Mouse (Mus musculus): ENCODE measurements around the gene Tbx21. TPM values are rescaled to one million over a fixed set of nuclear protein-coding genes. Genes with fewer than 3 reads are reported as not detected.

Gene Tbx21
- polyA plus RNA-seq, 1 experiment, result 0.24 TPM

DNA sequence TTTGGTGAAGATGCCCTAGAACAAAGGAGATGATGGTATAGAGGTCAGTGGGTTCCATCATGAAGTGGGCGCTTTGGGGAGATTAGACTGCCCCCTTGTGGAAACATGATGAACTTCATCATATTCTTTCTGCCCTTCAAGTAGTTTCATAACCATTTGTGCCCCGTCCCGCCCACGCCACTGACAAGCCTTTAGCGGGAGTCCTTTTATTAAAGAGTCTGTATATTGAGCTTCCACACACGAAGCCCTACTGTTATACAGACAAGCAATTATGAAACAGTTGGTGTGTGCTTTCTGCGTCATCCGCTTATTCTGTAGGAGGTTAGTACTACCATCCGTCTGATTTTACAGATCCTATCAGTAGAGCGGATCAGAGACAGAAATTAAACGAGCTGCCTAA, 32.2 kb downstream of the Tbx21 start:
- H3K27me3 ChIP-seq (ENCODE audit: control insufficient read depth, insufficient read depth, low read length, poor library complexity, severe bottlenecking), result no peaks in the 10 kb centered on the region
- H3K4me1 ChIP-seq (ENCODE audit: control insufficient read depth, insufficient read depth, low read length), result peaks cover 2% of the 10 kb centered on the region
- TF ChIP-seq CTCF (IDR thresholded peaks at IDR 0.05; ENCODE audit: low read depth, low read length), result peak; percentile 40
- TF ChIP-seq EP300 (IDR thresholded peaks at IDR 0.05; ENCODE audit: insufficient read depth, low read depth, low read length), result no peak
- H3K36me3 ChIP-seq (ENCODE audit: control insufficient read depth, insufficient read depth, low read length, poor library complexity, severe bottlenecking), result no peaks in the 10 kb centered on the region
- no peak overlapping the region for H3K27ac ChIP-seq (ENCODE audit: insufficient read depth, low read length)
- no peak overlapping the region for H3K9ac ChIP-seq (ENCODE audit: low read depth, poor library complexity, severe bottlenecking)
- H3K9me3 ChIP-seq (replicated peaks; ENCODE audit: control insufficient read depth, insufficient read depth, low read length, poor library complexity, severe bottlenecking), result no peaks in the 10 kb centered on the region
- no peak overlapping the region for H3K4me3 ChIP-seq (ENCODE audit: low read depth, low read length)

DNA sequence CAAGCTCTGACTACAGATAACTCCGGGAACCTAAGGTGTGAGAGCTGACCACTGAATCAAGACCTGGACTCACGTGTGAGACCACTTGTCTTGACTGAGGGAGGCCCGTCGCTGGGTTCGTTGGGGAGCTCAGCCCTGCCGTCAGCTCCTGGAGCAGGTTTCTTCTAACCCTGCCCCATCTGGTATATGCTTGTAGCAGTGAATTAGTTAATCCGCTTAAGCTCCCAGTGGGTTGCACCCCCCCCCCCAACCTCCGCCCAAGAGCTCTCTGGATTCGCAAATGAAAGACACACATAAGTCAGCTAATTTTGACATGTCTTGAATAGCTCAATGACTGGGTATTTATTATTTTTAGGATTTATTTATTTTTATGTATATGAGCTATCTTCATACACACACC, 34.8 kb downstream of the Tbx21 start:
- H3K27ac ChIP-seq (ENCODE audit: insufficient read depth, low read length), result no peak overlapping the region
- TF ChIP-seq EP300 (IDR thresholded peaks at IDR 0.05; ENCODE audit: insufficient read depth, low read depth, low read length), result no peak
- H3K36me3 ChIP-seq (ENCODE audit: control insufficient read depth, insufficient read depth, low read length, poor library complexity, severe bottlenecking), result no peaks in the 10 kb centered on the region
- no peaks in the 10 kb centered on the region for H3K27me3 ChIP-seq (ENCODE audit: control insufficient read depth, insufficient read depth, low read length, poor library complexity, severe bottlenecking)
- no peak overlapping the region for H3K9ac ChIP-seq (ENCODE audit: low read depth, poor library complexity, severe bottlenecking)
- H3K4me3 ChIP-seq (ENCODE audit: low read depth, low read length), result no peak overlapping the region
- no peaks in the 10 kb centered on the region for H3K9me3 ChIP-seq (replicated peaks; ENCODE audit: control insufficient read depth, insufficient read depth, low read length, poor library complexity, severe bottlenecking)
- peaks cover 2% of the 10 kb centered on the region for H3K4me1 ChIP-seq (ENCODE audit: control insufficient read depth, insufficient read depth, low read length)

DNA sequence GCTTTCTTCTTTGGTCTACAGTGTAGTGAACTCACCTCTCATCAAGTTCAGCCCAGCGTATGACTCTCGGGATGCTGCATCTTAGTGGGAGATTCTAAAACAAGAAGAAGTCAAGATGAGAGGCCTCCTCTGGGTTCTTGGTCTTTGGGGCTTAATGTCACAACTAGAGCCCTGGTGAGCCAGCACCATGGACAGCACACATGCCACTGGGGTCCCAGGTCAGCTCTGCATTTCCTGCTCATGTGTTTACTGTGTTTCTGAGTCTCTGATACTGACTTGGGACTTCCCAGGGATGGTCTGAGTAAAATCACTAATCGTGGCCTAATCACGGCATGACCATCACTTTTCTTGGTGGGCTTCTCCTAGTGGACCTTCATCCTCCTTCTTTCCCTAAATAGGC, 36.4 kb downstream of the Tbx21 start:
- H3K4me1 ChIP-seq (ENCODE audit: control insufficient read depth, insufficient read depth, low read length), result no peaks in the 10 kb centered on the region
- TF ChIP-seq POLR2A (IDR thresholded peaks at IDR 0.05; ENCODE audit: insufficient read depth, low read length), result no peak
- TF ChIP-seq CTCF (IDR thresholded peaks at IDR 0.05; ENCODE audit: low read depth, low read length), result no peak
- TF ChIP-seq EP300 (IDR thresholded peaks at IDR 0.05; ENCODE audit: insufficient read depth, low read depth, low read length), result no peak
- no peaks in the 10 kb centered on the region for H3K27me3 ChIP-seq (ENCODE audit: control insufficient read depth, insufficient read depth, low read length, poor library complexity, severe bottlenecking)
- no peaks in the 10 kb centered on the region for H3K9me3 ChIP-seq (replicated peaks; ENCODE audit: control insufficient read depth, insufficient read depth, low read length, poor library complexity, severe bottlenecking)
- no peak overlapping the region for H3K9ac ChIP-seq (ENCODE audit: low read depth, poor library complexity, severe bottlenecking)
- no peaks in the 10 kb centered on the region for H3K36me3 ChIP-seq (ENCODE audit: control insufficient read depth, insufficient read depth, low read length, poor library complexity, severe bottlenecking)
- H3K27ac ChIP-seq (ENCODE audit: insufficient read depth, low read length), result no peak overlapping the region
- no peak overlapping the region for H3K4me3 ChIP-seq (ENCODE audit: low read depth, low read length)

DNA sequence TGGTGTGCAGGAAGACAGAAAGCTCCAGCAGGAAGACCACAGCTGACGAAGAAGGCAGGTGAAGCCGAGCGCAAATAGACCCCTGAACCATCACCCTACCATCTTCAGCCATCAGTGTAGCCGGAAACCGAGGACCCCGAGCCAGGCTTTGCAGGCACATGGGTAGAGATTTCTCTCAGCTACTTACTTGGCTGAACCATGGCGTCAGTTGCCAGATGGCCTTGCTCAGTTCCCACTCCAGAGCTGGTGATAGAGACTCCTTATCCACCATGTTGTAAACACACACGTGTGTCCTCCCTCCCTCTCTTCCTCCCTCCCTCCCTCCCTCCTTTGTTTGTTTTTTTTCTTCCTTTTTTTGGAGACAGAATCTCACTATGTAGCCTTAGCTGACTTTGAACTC, 40.9 kb downstream of the Tbx21 start:
- H3K9me3 ChIP-seq (replicated peaks; ENCODE audit: control insufficient read depth, insufficient read depth, low read length, poor library complexity, severe bottlenecking), result no peaks in the 10 kb centered on the region
- no peak overlapping the region for H3K4me3 ChIP-seq (ENCODE audit: low read depth, low read length)
- no peaks in the 10 kb centered on the region for H3K27me3 ChIP-seq (ENCODE audit: control insufficient read depth, insufficient read depth, low read length, poor library complexity, severe bottlenecking)
- H3K4me1 ChIP-seq (ENCODE audit: control insufficient read depth, insufficient read depth, low read length), result no peaks in the 10 kb centered on the region
- TF ChIP-seq POLR2A (IDR thresholded peaks at IDR 0.05; ENCODE audit: insufficient read depth, low read length), result no peak
- no peak for TF ChIP-seq CTCF (IDR thresholded peaks at IDR 0.05; ENCODE audit: low read depth, low read length)
- no peak for TF ChIP-seq EP300 (IDR thresholded peaks at IDR 0.05; ENCODE audit: insufficient read depth, low read depth, low read length)
- H3K9ac ChIP-seq (ENCODE audit: low read depth, poor library complexity, severe bottlenecking), result no peak overlapping the region
- H3K27ac ChIP-seq (ENCODE audit: insufficient read depth, low read length), result no peak overlapping the region
- no peaks in the 10 kb centered on the region for H3K36me3 ChIP-seq (ENCODE audit: control insufficient read depth, insufficient read depth, low read length, poor library complexity, severe bottlenecking)

DNA sequence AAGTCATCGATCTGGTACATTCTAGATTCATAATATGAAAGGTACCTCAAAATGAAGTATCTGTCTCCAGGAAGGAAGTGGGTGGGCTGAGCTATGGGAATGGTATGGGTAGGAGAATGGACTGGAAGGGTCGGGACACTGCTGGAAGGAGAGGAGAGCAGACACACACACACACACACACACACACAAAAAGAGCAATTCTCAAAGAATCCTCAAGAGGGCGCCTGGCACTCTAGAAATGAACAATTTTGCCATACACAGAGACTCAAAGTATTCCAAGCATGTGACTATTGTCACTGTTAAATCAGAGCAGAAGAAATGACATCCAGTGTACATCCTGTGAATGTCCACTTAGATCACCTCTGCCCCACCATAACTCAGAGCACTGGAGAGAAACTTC, 42.6 kb downstream of the Tbx21 start:
- Histone ChIP-seq H3K9ac (ENCODE audit: low read depth, poor library complexity, severe bottlenecking) (no peak overlapping the region), H3K27ac (ENCODE audit: insufficient read depth, low read length) (no peak overlapping the region), H3K27me3 (ENCODE audit: control insufficient read depth, insufficient read depth, low read length, poor library complexity, severe bottlenecking) (no peaks in the 10 kb centered on the region), H3K36me3 (ENCODE audit: control insufficient read depth, insufficient read depth, low read length, poor library complexity, severe bottlenecking) (no peaks in the 10 kb centered on the region), H3K4me3 (ENCODE audit: low read depth, low read length) (no peak overlapping the region), H3K9me3 (replicated peaks; ENCODE audit: control insufficient read depth, insufficient read depth, low read length, poor library complexity, severe bottlenecking) (no peaks in the 10 kb centered on the region), H3K4me1 (ENCODE audit: control insufficient read depth, insufficient read depth, low read length) (no peaks in the 10 kb centered on the region)
- TF ChIP-seq CTCF (IDR thresholded peaks at IDR 0.05; ENCODE audit: low read depth, low read length) (peak; percentile 20), POLR2A (IDR thresholded peaks at IDR 0.05; ENCODE audit: insufficient read depth, low read length) (no peak), EP300 (IDR thresholded peaks at IDR 0.05; ENCODE audit: insufficient read depth, low read depth, low read length) (no peak)

DNA sequence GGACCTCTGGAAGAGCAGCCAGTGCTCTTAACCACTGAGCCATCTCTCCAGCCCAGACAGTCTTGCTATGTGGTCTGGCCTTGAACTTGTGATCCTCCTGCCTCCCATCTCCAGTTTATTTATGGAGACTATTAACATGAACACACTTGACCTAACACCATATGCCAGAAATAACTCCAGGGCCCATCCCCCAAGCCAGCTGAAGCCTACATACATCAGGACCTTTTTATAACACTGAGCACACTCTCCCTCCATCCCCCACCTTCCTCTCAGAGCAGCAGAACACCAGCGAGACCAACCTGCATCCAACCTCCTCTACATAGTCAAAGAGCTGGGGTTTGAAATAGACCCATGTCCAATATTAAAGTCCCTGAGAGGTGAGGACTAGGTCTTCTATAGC, 44.0 kb downstream of the Tbx21 start:
- Histone ChIP-seq H3K4me1 (ENCODE audit: control insufficient read depth, insufficient read depth, low read length) (no peaks in the 10 kb centered on the region), H3K36me3 (ENCODE audit: control insufficient read depth, insufficient read depth, low read length, poor library complexity, severe bottlenecking) (no peaks in the 10 kb centered on the region), H3K27ac (ENCODE audit: insufficient read depth, low read length) (no peak overlapping the region), H3K27me3 (ENCODE audit: control insufficient read depth, insufficient read depth, low read length, poor library complexity, severe bottlenecking) (no peaks in the 10 kb centered on the region), H3K9me3 (replicated peaks; ENCODE audit: control insufficient read depth, insufficient read depth, low read length, poor library complexity, severe bottlenecking) (no peaks in the 10 kb centered on the region), H3K4me3 (ENCODE audit: low read depth, low read length) (no peak overlapping the region), H3K9ac (ENCODE audit: low read depth, poor library complexity, severe bottlenecking) (no peak overlapping the region)
- TF ChIP-seq POLR2A (IDR thresholded peaks at IDR 0.05; ENCODE audit: insufficient read depth, low read length) (no peak), CTCF (IDR thresholded peaks at IDR 0.05; ENCODE audit: low read depth, low read length) (no peak), EP300 (IDR thresholded peaks at IDR 0.05; ENCODE audit: insufficient read depth, low read depth, low read length) (no peak)
